Mouse (Mus musculus): ENCODE data around the gene Plxna2. TPM values are rescaled to one million over a fixed set of nuclear protein-coding genes. Genes with fewer than 3 reads are reported as not detected.

Gene Plxna2
- polyA plus RNA-seq (2012; rRNA removed; ENCODE audit: low replicate concordance) = 5.2 and 9.4 TPM in 2 replicates

GRCm38 (mm10) chr1:194617918-194618317 lies at the start of gene Plxna2:
TSS of gene Plxna2 (plus strand) at chr1:194618218.

